Mouse (Mus musculus): ENCODE measurements around the gene Ppp1r8.

The Ppp1r8 gene

DNA sequence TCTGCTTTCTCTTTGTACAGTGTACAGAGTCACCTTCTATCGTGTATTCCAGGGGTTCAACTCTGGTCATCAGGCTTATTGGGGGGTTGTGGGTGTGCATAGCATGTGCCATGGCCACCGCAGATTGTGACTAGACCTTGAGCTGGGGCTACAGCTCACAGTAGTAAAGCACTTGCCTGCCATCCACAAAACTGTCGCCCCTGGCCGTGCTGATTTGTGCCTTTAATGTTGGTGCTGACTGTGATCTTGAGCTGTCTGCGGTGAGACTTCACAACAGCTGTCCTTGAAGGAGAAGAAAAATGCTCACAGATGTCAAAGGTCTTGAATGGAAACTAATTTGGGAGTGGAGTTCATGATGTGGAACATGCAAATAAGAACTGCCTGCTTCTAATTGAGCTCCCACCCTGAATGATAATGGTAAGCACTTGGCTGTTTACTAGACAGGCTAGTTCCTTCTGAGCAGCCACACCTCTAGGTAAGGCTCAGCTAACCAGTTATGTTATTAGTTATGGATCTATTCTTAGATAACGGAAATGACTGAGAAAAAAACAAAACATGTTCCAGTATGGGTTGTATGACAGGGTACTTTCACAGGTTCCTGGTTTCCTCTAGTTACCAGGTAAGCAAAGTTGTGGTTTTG is 64.3 kb downstream of the Ppp1r8 start:
- peak; percentile 49 for DNase-seq (ENCODE audit: low read depth)
